In the genomic region with DNA sequence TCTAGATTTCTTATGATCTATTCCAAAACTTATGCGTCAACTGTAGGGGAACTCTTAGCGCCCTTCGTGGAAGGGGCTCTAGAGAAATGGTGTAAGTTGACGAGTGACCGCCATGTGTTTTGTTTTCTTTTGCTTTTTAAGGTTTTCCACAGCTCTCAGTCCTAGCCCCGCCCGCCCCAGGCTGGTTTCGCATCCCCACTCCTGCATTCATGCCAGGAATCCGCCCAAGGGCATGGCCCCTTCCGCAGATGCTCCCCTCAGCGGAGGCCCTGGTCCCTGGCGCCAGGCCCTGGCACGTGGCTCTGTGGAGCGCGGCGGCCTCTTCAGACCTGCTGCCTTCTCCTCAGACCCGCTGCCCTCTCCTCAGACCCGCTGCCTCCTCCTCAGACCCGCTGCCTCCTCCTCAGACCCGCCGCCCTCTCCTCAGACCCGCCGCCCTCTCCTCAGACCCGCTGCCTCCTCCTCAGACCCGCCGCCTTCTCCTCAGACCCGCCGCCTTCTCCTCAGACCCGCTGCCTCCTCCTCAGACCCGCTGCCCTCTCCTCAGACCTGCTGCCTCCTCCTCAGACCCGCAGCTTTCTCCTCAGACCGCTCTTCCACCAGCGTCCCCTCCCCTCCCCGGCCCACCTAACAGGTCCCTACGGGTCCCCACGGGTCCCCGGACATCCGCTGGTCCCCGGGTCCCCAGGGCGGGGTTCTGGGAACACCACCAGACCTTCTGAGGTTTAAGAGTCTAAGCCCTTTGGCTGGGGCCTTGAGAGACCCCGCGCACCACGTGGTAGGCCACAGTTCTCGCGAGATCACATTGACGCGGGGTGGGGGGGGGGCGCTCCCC, we compare ENCODE assay signal across 7 mouse cellular contexts. TPM values are rescaled to one million over a fixed set of nuclear protein-coding genes. Genes with fewer than 3 reads are reported as not detected.
DNase-seq lines count a peak whose midpoint lies in the region; ATAC-seq lines count a peak whose summit lies in the region.

No protein-coding gene starts in this region.

- intact Hi-C loops in left cerebral cortex, postnatal 4 days (cut with DNase I), result no loop called here

- no peaks in the 10 kb centered on the region for H3K4me1 ChIP-seq in embryonic facial prominence, embryonic 13.5 days
- peaks cover 4% of the 10 kb centered on the region; the same call in 1 of the 2 replicates for H3K4me1 ChIP-seq in hindbrain, embryonic 14.5 days (replicated peaks; ENCODE audit: control insufficient read depth, insufficient read depth, low read length)
- peaks cover 2% of the 10 kb centered on the region; the same call in 1 of the 2 replicates for H3K4me1 ChIP-seq in midbrain, embryonic 16.5 days (ENCODE audit: control insufficient read depth, insufficient read depth, low read length)

- H3K4me3 ChIP-seq in embryonic facial prominence, embryonic 13.5 days, result peak overlapping the region; percentile 46
- peak overlapping the region; percentile 34 for H3K4me3 ChIP-seq in hindbrain, embryonic 14.5 days (replicated peaks; ENCODE audit: low read length)
- H3K4me3 ChIP-seq in midbrain, embryonic 16.5 days (ENCODE audit: low read depth, low read length), result peak overlapping the region; percentile 29

- peak overlapping the region; percentile 68 for H3K9ac ChIP-seq in embryonic facial prominence, embryonic 13.5 days
- peak overlapping the region; percentile 58 for H3K9ac ChIP-seq in hindbrain, embryonic 14.5 days
- H3K9ac ChIP-seq in midbrain, embryonic 16.5 days (ENCODE audit: low read depth, low read length), result peak overlapping the region; percentile 28

- H3K36me3 ChIP-seq in embryonic facial prominence, embryonic 13.5 days, result no peaks in the 10 kb centered on the region
- H3K36me3 ChIP-seq in hindbrain, embryonic 14.5 days (replicated peaks; ENCODE audit: control insufficient read depth, insufficient read depth), result no peaks in the 10 kb centered on the region
- H3K36me3 ChIP-seq in midbrain, embryonic 16.5 days (ENCODE audit: control insufficient read depth, insufficient read depth, low read length), result no peaks in the 10 kb centered on the region

- no peaks in the 10 kb centered on the region for H3K27me3 ChIP-seq in embryonic facial prominence, embryonic 13.5 days
- H3K27me3 ChIP-seq in hindbrain, embryonic 14.5 days (ENCODE audit: control insufficient read depth, insufficient read depth, low read length), result peaks cover 12% of the 10 kb centered on the region
- H3K27me3 ChIP-seq in midbrain, embryonic 16.5 days (ENCODE audit: control insufficient read depth, insufficient read depth, low read depth, low read length), result peaks cover 7% of the 10 kb centered on the region

- no peak overlapping the region for H3K27ac ChIP-seq in embryonic facial prominence, embryonic 13.5 days
- no peak overlapping the region for H3K27ac ChIP-seq in hindbrain, embryonic 14.5 days
- no peak overlapping the region for H3K27ac ChIP-seq in midbrain, embryonic 16.5 days (ENCODE audit: low read length)

- peak; percentile 69 for DNase-seq in left cerebral cortex, postnatal 4 days
- DNase-seq in left cerebral cortex, adult 18-20 months (ENCODE audit: low spot score in 2 of 2), result no peak
- DNase-seq in hindbrain, embryonic 14.5 days (ENCODE audit: low spot score), result no peak
- DNase-seq in thymus, postnatal 10 days (ENCODE audit: low spot score in 2 of 2), result no peak
- no peak for DNase-seq in layer of hippocampus, adult 8-10 months (ENCODE audit: low spot score in 2 of 2)

- peaks cover 6% of the 10 kb centered on the region; the same call in 1 of the 2 replicates for H3K9me3 ChIP-seq in embryonic facial prominence, embryonic 13.5 days
- H3K9me3 ChIP-seq in hindbrain, embryonic 14.5 days (ENCODE audit: control insufficient read depth, low read length), result 0 out of 2 replicates have a peak, but pooled peaks cover 4% of the 10 kb centered on the region
- H3K9me3 ChIP-seq in midbrain, embryonic 16.5 days (replicated peaks; ENCODE audit: control insufficient read depth, low read length, poor library complexity, severe bottlenecking), result peaks cover 5% of the 10 kb centered on the region; the same call in 1 of the 2 replicates

- H3K4me2 ChIP-seq in embryonic facial prominence, embryonic 13.5 days, result peak overlapping the region; percentile 72
- H3K4me2 ChIP-seq in hindbrain, embryonic 14.5 days (replicated peaks), result peak overlapping the region; percentile 58
- peak overlapping the region; percentile 47 for H3K4me2 ChIP-seq in midbrain, embryonic 16.5 days (ENCODE audit: low read length)

- no peak for ATAC-seq in embryonic facial prominence, embryonic 13.5 days (ENCODE audit: insufficient number of reproducible peaks, insufficient read depth, low FRiP score, low TSS enrichment, low read depth)
- ATAC-seq in hindbrain, embryonic 14.5 days (ENCODE audit: low FRiP score), result no peak
- no peak for ATAC-seq in midbrain, embryonic 16.5 days

- WGBS in embryonic facial prominence, embryonic 13.5 days, result 11% methylated on average over 48 of the region's 48 CpGs
- WGBS in hindbrain, embryonic 14.5 days, result 15% methylated on average over 43 of the region's 48 CpGs
- 15% methylated on average over 46 of the region's 48 CpGs for WGBS in midbrain, embryonic 16.5 days

RNA-seq across cellular contexts. Expression of a gene that starts 22.3 kb away (rescaled TPM):
- total RNA-seq in left cerebral cortex, postnatal 4 days (2021), result under 1 TPM in 1 of 2 experiments, not detected in 1; 0.10 TPM
- total RNA-seq in left cerebral cortex, adult 18-20 months (2021), result not detected
- polyA plus RNA-seq in embryonic facial prominence, embryonic 13.5 days (2015; fragmentation: Nextera tagmentation; extraction: Ambion mirVana), result 0.06 TPM in 1 of 2 replicates, not detected in the other
- polyA plus RNA-seq in hindbrain, embryonic 14.5 days (2014; fragmentation: Nextera tagmentation; extraction: Ambion mirVana), result not detected in 2 replicates
- 0.85 and 2.1 TPM in 2 replicates for polyA plus RNA-seq in midbrain, embryonic 16.5 days (2015; fragmentation: Nextera tagmentation; extraction: Ambion mirVana)
- not detected for total RNA-seq in layer of hippocampus, adult 8-10 months (2022)

RNA-seq across cellular contexts. Expression of a gene that starts 23.2 kb away (rescaled TPM):
- 1 to 10 TPM; 5.8 to 7.8 TPM for total RNA-seq in left cerebral cortex, postnatal 4 days (2021)
- 10 to 100 TPM; 10.1 to 10.2 TPM for total RNA-seq in left cerebral cortex, adult 18-20 months (2021)
- 9.0 and 9.8 TPM in 2 replicates for polyA plus RNA-seq in embryonic facial prominence, embryonic 13.5 days (2015; fragmentation: Nextera tagmentation; extraction: Ambion mirVana)
- 5.3 and 6.1 TPM in 2 replicates for polyA plus RNA-seq in hindbrain, embryonic 14.5 days (2014; fragmentation: Nextera tagmentation; extraction: Ambion mirVana)
- 5.0 and 6.1 TPM in 2 replicates for polyA plus RNA-seq in midbrain, embryonic 16.5 days (2015; fragmentation: Nextera tagmentation; extraction: Ambion mirVana)
- total RNA-seq in layer of hippocampus, adult 8-10 months (2022), result 10 to 100 TPM in 1 of 4 experiments, 1 to 10 TPM in 3; 6.8 to 10.3 (median 6.9) TPM
